Mouse (Mus musculus): ENCODE measurements at regions not wholly inside any gene's neighbourhood (a gene's known extent, or its start where the extent isn't known, plus 50 kb on each side); places are given as distances from the start of the nearest gene placed in this dataset.

DNA sequence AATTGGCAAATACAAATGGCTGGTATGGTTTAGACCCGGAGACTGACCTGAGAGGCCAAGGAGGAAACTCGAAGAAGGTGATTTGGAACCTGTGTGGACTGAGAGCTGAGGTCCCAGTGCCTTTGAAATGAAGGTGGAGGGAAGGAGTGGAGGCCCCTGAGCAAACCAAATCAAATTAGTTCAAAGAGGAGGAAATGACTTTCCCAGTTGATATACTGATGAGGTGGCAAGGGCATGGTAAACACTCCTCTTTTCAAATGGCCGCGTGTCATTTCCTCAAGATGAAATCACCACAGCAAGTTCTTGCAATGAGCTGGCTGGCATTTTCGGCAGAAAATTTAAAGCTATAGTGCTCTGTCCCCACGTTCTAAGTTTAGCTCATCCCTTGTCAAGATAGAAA, 209.1 kb downstream of the Phlda1 start:
- Histone ChIP-seq H3K4me2 (ENCODE audit: low read depth, low read length) (no peak overlapping the region), H3K4me3 (ENCODE audit: low read depth, low read length) (no peak overlapping the region), H3K27me3 (replicated peaks; ENCODE audit: control insufficient read depth, insufficient read depth, low read length) (no peaks in the 10 kb centered on the region), H3K4me1 (ENCODE audit: control insufficient read depth, insufficient read depth, low read length) (no peaks in the 10 kb centered on the region), H3K9ac (ENCODE audit: low read depth, low read length) (no peak overlapping the region), H3K9me3 (ENCODE audit: control insufficient read depth, low read length) (no peaks in the 10 kb centered on the region), H3K36me3 (ENCODE audit: control insufficient read depth, insufficient read depth, low read length) (no peaks in the 10 kb centered on the region), H3K27ac (replicated peaks; ENCODE audit: low read depth, low read length) (no peak overlapping the region)
- ATAC-seq (ENCODE audit: low read depth) (no peak), DNase-seq (ENCODE audit: low spot score) (no peak)
- WGBS = 80% methylated on average over 6 of the region's 6 CpGs

DNA sequence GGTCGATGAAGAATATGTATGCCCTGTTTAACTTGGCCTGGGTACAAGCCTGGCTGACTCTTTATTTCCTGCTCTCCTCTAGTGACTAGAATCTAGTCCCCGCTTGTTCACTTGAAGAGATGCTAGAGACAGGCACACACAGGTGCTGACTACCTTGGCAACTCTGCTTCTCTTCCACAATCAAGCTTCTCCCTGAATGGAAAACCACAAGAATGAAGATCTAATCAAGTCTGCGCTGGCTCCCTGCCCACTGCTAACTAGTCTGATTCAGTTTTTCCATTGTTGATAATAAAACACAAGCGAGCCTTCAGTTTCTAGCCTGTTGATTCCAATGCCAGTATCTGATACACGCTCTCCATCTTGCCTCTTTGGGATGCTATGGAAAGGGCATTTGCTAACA, 213.5 kb downstream of the Phlda1 start:
- ATAC-seq (ENCODE audit: low read depth) = peak; percentile 71
- H3K27me3 ChIP-seq (replicated peaks; ENCODE audit: control insufficient read depth, insufficient read depth, low read length) = no peaks in the 10 kb centered on the region
- no peaks in the 10 kb centered on the region for H3K36me3 ChIP-seq (ENCODE audit: control insufficient read depth, insufficient read depth, low read length)
- WGBS = 65% methylated on average over 5 of the region's 5 CpGs
- no peak overlapping the region for H3K27ac ChIP-seq (replicated peaks; ENCODE audit: low read depth, low read length)
- no peak overlapping the region for H3K4me3 ChIP-seq (ENCODE audit: low read depth, low read length)
- no peaks in the 10 kb centered on the region for H3K4me1 ChIP-seq (ENCODE audit: control insufficient read depth, insufficient read depth, low read length)
- H3K4me2 ChIP-seq (ENCODE audit: low read depth, low read length) = no peak overlapping the region
- no peak overlapping the region for H3K9ac ChIP-seq (ENCODE audit: low read depth, low read length)
- H3K9me3 ChIP-seq (ENCODE audit: control insufficient read depth, low read length) = no peaks in the 10 kb centered on the region
- DNase-seq (ENCODE audit: low spot score) = peak; percentile 77

DNA sequence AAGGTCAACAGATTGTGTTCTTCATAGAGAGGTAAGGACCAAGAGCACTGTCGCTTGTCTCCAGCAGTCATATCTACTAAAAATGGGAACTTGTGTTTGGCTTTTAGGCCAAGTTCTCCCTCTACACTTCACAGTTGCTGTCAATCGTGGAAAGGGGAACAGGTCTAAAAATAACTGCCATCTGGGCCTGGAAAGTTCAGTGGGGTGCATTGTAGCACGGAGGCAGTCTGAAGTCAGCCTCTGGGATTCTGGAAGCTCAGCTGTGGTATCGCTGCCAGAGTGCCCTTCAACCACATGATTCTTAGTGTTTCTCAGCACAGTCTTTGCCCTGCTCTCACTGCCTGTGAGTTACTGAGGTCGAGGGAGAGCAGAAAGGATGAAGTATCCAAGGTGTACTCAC, 215.0 kb downstream of the Phlda1 start:
- 66% methylated on average over 5 of the region's 5 CpGs for WGBS
- no peak for ATAC-seq (ENCODE audit: low read depth)

GRCm38 (mm10) chr10:111723885-111724284, 217.8 kb downstream of the Phlda1 start:
- 57% methylated on average over 2 of the region's 2 CpGs for WGBS
- Histone ChIP-seq H3K9me3 (ENCODE audit: control insufficient read depth, low read length) (no peaks in the 10 kb centered on the region), H3K4me1 (ENCODE audit: control insufficient read depth, insufficient read depth, low read length) (no peaks in the 10 kb centered on the region), H3K4me3 (ENCODE audit: low read depth, low read length) (no peak overlapping the region), H3K4me2 (ENCODE audit: low read depth, low read length) (no peak overlapping the region), H3K9ac (ENCODE audit: low read depth, low read length) (no peak overlapping the region), H3K36me3 (ENCODE audit: control insufficient read depth, insufficient read depth, low read length) (no peaks in the 10 kb centered on the region), H3K27ac (replicated peaks; ENCODE audit: low read depth, low read length) (no peak overlapping the region), H3K27me3 (replicated peaks; ENCODE audit: control insufficient read depth, insufficient read depth, low read length) (no peaks in the 10 kb centered on the region)
- no peak for ATAC-seq (ENCODE audit: low read depth)
- DNase-seq (ENCODE audit: low spot score) = no peak

More for the DNA sequence above, 215.0 kb downstream of the Phlda1 start:
- peak; percentile 34 for DNase-seq (ENCODE audit: low spot score)
- Histone ChIP-seq H3K4me3 (ENCODE audit: low read depth, low read length) (no peak overlapping the region), H3K9ac (ENCODE audit: low read depth, low read length) (no peak overlapping the region), H3K27me3 (replicated peaks; ENCODE audit: control insufficient read depth, insufficient read depth, low read length) (no peaks in the 10 kb centered on the region), H3K36me3 (ENCODE audit: control insufficient read depth, insufficient read depth, low read length) (no peaks in the 10 kb centered on the region), H3K9me3 (ENCODE audit: control insufficient read depth, low read length) (no peaks in the 10 kb centered on the region), H3K27ac (replicated peaks; ENCODE audit: low read depth, low read length) (no peak overlapping the region), H3K4me1 (ENCODE audit: control insufficient read depth, insufficient read depth, low read length) (no peaks in the 10 kb centered on the region), H3K4me2 (ENCODE audit: low read depth, low read length) (no peak overlapping the region)

GRCm38 (mm10) chr10:111724574-111725414, 218.7 kb downstream of the Phlda1 start:
- Histone ChIP-seq H3K9ac (ENCODE audit: low read depth, low read length) (no peak overlapping the region), H3K4me2 (ENCODE audit: low read depth, low read length) (no peak overlapping the region), H3K9me3 (ENCODE audit: control insufficient read depth, low read length) (no peaks in the 10 kb centered on the region), H3K4me3 (ENCODE audit: low read depth, low read length) (no peak overlapping the region), H3K36me3 (ENCODE audit: control insufficient read depth, insufficient read depth, low read length) (no peaks in the 10 kb centered on the region), H3K4me1 (ENCODE audit: control insufficient read depth, insufficient read depth, low read length) (no peaks in the 10 kb centered on the region), H3K27me3 (replicated peaks; ENCODE audit: control insufficient read depth, insufficient read depth, low read length) (no peaks in the 10 kb centered on the region), H3K27ac (replicated peaks; ENCODE audit: low read depth, low read length) (no peak overlapping the region)
- 41% methylated on average over 7 of the region's 7 CpGs for WGBS
- ATAC-seq (ENCODE audit: low read depth) (peak; percentile 86), DNase-seq (ENCODE audit: low spot score) (peak; percentile 76)

DNA sequence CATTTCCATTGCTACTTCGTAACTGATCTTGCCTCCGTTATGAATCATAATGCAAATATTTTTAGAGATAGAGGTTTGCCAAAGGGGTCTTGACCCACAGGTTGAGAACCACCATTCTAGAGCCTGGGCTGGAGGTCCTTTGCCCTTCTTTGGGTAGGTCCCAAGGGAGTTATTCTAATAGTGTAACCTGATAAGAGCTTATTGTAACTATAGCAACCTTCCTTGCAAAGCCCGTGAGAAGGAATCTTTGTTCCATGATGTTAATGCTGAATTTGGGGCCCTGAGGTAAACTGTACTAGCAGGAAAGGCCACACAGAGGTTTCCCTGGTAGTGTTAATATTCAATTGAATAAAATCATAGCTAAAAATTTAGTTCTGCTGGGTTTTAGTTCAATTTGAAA, 229.9 kb downstream of the Phlda1 start:
- H3K9ac ChIP-seq (ENCODE audit: low read depth, low read length) = no peak overlapping the region
- no peaks in the 10 kb centered on the region for H3K27me3 ChIP-seq (replicated peaks; ENCODE audit: control insufficient read depth, insufficient read depth, low read length)
- H3K4me2 ChIP-seq (ENCODE audit: low read depth, low read length) = no peak overlapping the region
- peak; percentile 37; the same call in 1 of the 2 replicates for ATAC-seq (ENCODE audit: low read depth)
- peak; percentile 52 for DNase-seq (ENCODE audit: low spot score)
- H3K4me1 ChIP-seq (ENCODE audit: control insufficient read depth, insufficient read depth, low read length) = 0 out of 2 replicates have a peak, but pooled peaks cover 4% of the 10 kb centered on the region
- no peak overlapping the region for H3K27ac ChIP-seq (replicated peaks; ENCODE audit: low read depth, low read length)
- no peak overlapping the region for H3K4me3 ChIP-seq (ENCODE audit: low read depth, low read length)
- H3K9me3 ChIP-seq (ENCODE audit: control insufficient read depth, low read length) = 0 out of 2 replicates have a peak, but pooled peaks cover 4% of the 10 kb centered on the region
- no peaks in the 10 kb centered on the region for H3K36me3 ChIP-seq (ENCODE audit: control insufficient read depth, insufficient read depth, low read length)
- 47% methylated on average over 3 of the region's 3 CpGs for WGBS

GRCm38 (mm10) chr10:111739471-111740138, 232.9 kb upstream of the Krr1 start:
- Histone ChIP-seq H3K9ac (ENCODE audit: low read depth, low read length) (no peak overlapping the region), H3K36me3 (ENCODE audit: control insufficient read depth, insufficient read depth, low read length) (no peaks in the 10 kb centered on the region), H3K4me3 (ENCODE audit: low read depth, low read length) (no peak overlapping the region), H3K27me3 (replicated peaks; ENCODE audit: control insufficient read depth, insufficient read depth, low read length) (no peaks in the 10 kb centered on the region), H3K4me2 (ENCODE audit: low read depth, low read length) (no peak overlapping the region), H3K4me1 (ENCODE audit: control insufficient read depth, insufficient read depth, low read length) (peaks cover 8% of the 10 kb centered on the region; the same call in 1 of the 2 replicates), H3K27ac (replicated peaks; ENCODE audit: low read depth, low read length) (no peak overlapping the region), H3K9me3 (ENCODE audit: control insufficient read depth, low read length) (no peaks in the 10 kb centered on the region)
- no peak for ATAC-seq (ENCODE audit: low read depth)
- DNase-seq (ENCODE audit: low spot score) = no peak
- WGBS = 24% methylated on average over 5 of the region's 5 CpGs

- DNase-seq (ENCODE audit: low spot score) = no peak
Measured at GRCm38 (mm10) chr10:111740586-111741265, 231.7 kb upstream of the Krr1 start.

More at GRCm38 (mm10) chr10:111740586-111741265, 231.7 kb upstream of the Krr1 start:
- Histone ChIP-seq H3K27ac (replicated peaks; ENCODE audit: low read depth, low read length) (no peak overlapping the region), H3K9ac (ENCODE audit: low read depth, low read length) (no peak overlapping the region), H3K36me3 (ENCODE audit: control insufficient read depth, insufficient read depth, low read length) (no peaks in the 10 kb centered on the region), H3K9me3 (ENCODE audit: control insufficient read depth, low read length) (no peaks in the 10 kb centered on the region), H3K4me3 (ENCODE audit: low read depth, low read length) (no peak overlapping the region), H3K4me1 (ENCODE audit: control insufficient read depth, insufficient read depth, low read length) (peaks cover 8% of the 10 kb centered on the region; the same call in 1 of the 2 replicates), H3K4me2 (ENCODE audit: low read depth, low read length) (no peak overlapping the region), H3K27me3 (replicated peaks; ENCODE audit: control insufficient read depth, insufficient read depth, low read length) (no peaks in the 10 kb centered on the region)
- 63% methylated on average over 9 of the region's 9 CpGs for WGBS
- no peak for ATAC-seq (ENCODE audit: low read depth)

Data from embryonic facial prominence, embryonic 14.5 days (tissue).